Mouse (Mus musculus): ENCODE results near the gene Scarf2.

The Scarf2 gene

DNA sequence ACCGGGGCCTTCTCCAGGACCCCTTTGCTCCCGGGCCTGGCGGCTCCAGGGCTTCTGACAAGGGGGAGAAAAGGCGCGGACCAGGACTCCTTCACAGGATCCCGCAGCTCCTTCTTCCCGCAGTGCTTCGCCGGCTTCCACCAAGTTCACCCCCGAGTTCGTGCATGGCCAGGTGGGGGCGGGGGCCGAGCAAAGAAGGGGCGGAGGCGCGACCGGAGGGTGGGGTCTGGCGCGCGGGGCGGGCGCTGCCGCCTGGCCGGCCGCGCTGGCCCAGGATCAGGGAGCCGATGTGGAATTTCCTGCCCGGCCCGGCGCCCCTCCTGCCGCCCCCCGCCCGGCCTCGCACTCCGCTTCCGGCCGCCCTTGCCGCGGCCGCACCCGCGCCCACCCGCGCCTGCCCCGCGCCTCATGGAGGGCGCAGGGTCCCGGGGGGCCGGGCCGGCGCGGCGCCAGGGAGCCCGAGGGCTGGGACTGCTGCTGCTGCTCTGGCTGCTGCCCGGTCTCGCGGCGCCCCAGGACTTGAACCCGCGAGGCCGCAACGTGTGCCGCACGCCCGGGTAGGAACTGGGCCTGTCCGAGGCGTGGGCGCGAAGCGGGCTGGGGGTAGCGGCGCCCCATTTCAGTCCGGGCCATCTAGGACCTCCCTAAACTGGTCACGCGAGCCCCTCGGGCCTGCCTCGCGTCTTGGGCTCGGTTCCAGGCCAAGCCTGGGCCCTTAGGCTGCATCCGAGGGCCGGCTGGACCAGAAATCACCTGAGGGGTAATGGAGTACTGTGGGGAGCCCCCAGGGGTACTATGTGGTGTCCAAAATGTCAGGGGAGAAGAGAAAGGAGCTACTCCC lies at the start of gene Scarf2:
TSS of gene Scarf2 (plus strand) at position 312 of the 841 bp plus-strand sequence.
- peak; percentile 51 for DNase-seq

DNA sequence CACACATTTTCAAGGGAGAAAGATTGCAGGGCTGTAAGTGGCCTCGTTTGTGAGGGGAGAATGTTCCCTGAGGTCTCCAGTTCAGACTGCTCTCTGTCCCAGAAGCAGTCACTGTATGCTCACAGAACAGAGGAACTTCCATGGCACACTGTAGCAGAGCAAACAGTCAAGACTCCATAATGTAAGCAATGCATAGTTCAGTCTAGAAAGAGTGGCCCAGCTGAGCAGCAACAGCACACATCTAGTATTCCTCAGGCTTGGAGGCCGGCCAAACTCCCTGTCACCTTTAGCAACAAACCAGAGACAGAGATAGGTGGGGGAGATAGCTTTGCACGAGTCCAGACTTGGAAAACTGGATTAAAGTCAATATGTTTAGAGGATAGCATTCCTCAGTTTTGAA lies 44.1 kb upstream of the Scarf2 start:
- no peak for DNase-seq

DNA sequence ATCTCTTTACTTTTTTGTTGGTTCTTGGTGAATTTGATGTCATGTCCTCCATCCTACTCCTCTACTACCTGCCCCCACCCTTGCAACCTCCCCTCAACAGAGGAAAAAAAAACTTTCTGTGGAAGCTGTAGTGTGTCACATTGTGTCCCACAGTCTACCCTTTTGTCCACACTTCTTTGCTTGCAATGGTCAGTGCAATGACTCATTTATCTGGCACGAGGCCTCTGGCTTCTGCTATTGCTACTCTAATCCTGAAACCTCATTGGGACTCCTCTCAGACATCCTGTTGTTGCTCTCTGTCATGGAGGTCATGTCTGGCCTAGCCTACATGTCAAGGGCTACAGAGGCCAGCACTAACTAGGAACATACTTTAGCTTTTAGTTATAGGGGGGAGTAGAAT lies 43.4 kb upstream of the Scarf2 start:
- DNase-seq = no peak

DNA sequence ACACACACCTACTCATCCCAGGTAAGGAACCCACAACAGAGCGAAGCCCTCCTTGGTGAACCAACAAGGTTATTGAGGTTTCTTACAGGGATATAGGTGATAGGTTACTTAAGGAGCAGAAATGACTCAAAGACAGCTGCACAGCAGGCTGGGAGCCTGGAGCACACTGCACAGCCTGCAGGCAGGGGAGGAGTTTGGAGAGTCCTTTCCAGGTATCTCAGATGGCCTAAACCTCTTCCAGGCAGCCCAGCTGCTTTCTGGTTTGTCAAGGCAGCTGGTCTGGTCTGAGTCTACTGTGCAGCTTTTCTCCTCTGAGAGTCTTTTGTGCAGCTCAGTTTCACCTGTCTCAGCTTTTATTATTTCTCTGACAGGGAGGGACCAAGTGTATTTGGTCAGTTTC lies 39.3 kb upstream of the Scarf2 start:
- DNase-seq = no peak

DNA sequence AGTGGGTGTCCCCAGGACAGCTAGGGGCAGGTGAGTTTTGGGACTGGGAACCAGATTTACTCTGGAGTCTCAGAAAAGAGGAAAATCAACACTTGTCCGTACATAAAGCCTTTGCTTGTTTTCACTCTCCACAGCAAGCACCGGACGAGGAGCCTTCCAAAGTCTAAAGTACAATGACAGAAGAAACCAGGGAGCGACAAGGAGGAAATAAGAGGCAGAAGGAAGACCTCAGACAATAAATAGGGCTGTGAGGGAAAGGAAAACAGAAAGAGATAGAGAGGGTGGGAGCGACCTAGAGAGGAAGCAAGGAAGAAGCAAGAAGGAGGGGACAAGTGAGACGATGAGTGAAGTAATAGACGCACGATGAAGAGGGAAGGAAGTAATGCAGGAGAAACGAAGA lies 38.2 kb upstream of the Scarf2 start:
- DNase-seq = no peak

DNA sequence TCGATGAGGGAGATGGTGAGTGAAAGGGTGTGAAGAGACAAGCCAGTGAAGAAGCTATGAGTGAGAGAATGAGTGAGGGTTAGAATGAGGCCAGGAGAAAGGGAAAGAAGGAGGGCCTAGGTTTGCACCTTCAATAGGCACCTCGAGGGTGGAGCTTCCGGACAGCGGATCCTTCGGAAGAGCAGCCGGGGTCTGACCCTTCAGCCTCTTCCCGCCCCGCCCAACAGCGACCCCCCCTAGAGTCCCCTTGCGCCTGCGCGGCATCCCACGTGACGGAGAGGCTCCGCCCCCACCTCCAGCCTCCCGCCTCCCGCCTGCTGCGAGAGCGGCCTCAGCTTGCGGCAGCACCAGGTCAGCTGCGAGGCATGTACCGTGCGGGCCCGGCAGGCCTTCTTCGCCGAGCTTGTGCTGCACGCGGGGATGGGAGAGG lies 37.7 kb upstream of the Scarf2 start, which contains the start of gene Klhl22:
TSS of gene Klhl22 (plus strand) at position 275 of the 430 bp plus-strand sequence.
- peak; percentile 95 for DNase-seq

DNA sequence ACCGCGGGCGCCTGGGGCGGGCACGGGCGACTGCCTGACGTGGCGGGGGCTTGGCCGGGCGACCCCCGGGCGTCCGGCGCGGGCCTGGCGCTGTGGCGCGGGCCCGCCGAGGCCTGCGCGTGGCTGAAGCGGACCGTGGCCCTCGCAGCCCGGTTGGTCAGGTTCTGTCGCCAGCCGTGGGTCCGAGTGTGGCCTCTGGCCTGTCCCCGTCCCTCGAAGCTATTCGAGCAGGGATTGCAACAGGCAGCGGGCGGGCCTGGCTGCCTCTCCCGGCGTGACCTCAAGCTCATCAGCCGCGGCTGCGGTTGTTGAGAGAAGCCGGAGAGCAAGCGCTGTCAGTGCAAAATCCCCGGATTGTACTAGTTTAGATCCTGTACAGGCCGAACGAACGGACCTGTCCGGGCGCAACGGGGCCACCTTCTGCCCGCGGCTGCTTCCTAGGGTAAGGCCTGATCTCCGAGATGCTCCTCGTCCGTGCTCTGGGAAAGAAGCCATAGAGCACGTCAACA lies 37.2 kb upstream of the Scarf2 start:
- DNase-seq = peak; percentile 70

DNA sequence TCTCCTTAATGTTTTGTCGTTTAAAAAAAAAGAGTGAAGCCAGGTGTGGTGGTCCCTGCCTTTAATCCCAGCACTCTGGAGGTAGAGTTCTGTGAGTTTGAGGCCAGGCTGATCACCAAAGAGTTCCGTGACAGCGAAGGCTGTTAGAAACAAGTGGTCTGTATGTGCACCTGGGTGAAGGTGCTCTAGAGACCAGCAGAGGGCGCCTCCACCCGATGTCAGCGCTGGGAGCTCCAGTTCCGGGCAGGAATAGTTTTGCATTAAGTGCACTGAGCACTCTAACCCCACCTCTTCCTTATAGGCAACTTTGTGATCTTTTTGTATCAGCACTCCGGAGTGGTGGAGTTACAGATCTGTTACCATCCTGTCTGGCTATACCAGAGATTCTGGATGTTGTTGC lies 36.4 kb upstream of the Scarf2 start:
- peak; percentile 50 for DNase-seq

DNA sequence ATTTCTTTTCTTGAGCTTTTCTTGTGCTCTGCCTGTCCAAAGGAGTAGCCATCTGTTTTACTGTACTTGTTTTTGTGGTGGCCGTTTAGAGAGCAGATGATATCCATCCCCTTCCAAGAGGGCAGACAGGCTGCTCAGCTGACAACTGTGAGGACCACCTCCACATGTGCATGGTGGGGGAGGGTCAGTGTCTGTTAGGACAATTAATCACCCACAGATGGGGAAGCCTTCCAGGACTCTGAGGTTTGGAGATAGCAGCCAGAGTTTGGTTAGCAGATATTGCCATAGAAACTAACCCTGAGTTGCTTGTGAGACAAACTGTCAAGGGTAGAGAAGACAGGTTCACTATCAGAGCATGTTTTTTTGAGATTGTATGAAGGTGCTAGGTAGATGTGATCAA lies 36.0 kb upstream of the Scarf2 start:
- DNase-seq = peak; percentile 29

DNA sequence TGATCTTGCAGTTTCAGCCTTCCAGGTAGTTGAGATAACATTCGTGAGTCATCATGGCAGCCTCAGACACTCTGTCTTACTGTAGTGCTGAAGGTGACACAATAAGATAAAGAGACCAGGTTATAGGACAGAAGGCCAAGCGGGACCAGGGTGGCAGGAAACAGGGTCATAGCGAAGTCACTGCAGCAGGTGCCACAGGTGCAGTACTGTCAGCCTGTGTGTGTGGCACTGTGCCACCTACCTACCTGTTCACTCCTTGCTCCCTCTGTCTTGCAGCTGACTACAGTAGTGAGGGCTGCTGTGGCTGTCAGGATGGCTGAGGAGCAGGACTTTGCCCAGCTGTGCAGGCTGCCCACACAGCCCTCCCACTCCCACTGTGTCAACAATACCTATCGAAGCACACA lies 33.0 kb upstream of the Scarf2 start:
- no peak for DNase-seq

DNA sequence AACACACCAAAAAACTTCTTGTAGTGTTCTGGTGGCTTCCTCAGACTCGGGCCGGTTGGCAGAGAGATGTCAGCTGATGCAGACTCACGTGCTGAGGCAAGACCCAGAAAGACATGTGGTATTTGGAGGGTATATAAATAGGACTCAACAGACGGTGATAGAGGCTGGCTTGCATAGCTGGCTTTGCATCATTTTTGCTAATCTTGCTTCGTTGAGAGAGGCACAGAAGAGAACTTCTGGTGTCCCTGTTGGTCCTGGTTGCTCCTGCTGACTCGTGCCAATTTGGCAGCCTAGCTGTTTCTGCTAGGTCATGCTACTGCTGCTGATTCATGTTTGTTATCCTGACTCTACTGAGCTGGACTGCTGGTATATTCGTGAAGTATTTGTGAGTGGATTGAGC lies 28.2 kb upstream of the Scarf2 start:
- DNase-seq = no peak

DNA sequence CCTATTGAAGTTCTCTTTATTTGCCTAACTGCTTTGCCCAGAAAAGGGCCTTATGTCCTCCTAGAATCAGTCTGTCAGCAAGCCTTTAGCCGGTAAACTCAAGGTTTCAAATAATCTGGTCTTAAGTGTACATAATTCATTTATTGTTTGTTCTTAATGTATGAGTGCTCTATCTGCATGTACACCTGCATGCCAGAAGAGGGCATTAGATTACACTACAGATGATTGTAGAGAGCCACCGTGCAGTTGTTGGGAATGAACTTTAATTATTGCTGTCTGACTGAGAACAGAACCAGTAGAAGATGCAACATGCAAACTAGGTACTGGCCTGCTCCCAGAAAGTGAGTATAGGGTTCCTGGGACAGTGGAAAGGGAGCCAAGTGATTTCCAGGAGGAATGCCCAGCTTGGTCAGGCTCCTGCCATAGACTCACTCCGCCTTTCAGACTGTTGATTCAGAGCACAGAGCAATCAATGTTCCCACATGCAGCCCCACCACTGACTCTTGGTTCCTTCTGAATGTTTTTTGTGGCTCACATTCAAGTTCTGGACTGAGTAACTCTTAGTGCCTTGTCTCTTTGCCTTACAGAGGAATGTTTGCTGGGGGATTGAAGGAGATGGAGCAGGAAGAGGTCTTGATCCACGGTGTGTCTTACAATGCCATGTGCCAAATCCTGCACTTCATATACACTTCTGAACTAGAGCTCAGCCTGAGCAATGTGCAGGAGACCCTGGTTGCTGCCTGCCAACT lies 25.8 kb upstream of the Scarf2 start:
- no peak for DNase-seq

DNA sequence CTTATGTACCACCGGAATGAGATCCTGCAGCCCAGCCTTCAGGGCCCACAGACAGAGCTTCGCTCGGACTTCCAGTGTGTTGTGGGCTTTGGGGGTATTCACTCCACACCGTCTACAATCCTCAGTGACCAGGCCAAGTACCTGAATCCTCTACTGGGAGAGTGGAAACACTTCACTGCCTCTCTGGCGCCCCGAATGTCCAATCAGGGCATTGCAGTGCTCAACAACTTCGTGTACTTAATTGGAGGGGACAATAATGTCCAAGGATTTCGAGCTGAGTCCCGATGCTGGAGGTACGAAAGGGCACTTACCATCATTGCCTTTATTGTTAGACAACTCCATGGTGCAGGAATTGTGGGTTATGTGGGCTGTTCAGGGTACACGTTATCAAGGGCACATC lies 20.3 kb upstream of the Scarf2 start:
- DNase-seq = peak; percentile 65

DNA sequence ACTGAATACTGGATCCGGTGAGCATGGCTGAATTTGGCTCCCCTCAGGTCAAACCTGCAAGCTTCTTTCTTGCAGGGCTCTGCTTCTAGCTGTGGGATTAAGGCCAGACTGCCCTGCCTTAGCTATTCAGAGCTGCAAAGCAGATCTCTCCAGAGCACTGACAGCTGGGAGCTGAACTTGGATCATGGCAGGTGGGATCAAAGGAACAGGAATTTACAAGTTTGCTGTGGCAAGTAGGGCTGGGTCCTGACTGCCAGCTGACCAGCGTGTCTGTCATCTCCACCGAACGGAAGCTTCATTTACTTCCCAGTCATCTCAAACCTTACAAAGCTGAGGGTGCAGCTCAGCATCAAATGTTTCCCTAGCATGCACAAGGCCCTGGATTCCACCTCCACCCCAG lies 18.9 kb upstream of the Scarf2 start:
- peak; percentile 24 for DNase-seq

DNA sequence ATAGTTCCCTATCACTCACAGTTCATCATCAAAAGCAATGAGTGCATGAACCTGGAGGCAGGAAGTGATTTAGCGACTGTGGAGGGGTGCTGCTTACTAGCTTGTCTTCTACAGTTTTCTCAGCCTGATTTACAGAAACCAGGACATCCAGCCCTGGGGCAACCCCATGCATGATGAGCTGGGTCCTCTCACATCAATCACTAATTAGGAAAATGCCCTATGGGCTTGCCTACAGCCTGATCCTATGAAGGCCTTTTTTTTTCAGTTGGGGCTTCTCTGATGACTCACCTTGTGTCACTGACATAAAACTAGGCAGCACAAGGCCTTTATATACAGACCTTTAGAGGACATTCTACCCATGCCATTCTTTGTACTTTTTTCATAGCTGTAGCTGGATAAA lies 17.4 kb upstream of the Scarf2 start:
- DNase-seq = peak; percentile 16

DNA sequence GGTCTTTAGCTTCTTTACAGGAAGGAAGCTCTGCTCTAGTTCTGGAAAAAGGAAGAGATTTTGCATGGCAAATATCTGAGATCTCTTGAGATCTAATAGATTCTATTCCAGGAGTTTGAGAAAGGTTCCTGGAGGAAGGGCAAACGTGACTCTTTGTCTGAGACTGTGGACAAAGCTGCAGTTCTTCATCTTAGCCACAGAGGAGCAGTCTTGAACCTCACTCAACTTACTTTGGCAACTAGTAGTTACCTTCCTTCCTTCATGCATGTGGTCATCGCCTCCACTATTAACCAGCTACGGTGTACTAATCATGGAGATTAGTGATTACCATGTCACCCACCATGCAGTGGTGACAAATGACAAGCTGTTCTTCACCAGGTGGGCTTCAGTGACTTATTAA lies 11.7 kb upstream of the Scarf2 start:
- DNase-seq = no peak

DNA sequence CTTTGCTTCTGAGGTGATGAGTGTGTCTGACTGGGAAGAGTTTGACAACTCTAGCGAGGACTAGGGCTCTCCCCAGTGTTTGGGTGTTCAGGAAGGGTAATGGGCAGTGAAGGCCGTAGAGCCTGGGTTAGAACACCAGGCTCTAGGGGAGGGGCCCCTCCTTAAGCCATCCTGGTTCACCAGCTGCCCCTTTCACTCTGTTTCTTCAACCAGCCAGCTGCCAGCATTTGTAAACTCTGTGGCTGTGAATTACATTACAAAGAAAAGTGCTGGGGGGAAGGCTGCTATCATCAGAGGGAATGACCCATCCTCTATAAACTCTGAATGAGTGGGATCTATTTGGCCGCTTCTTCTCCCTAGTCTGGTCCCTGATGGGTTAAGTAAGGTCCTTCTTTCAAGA lies 4.4 kb upstream of the Scarf2 start:
- no peak for DNase-seq

DNA sequence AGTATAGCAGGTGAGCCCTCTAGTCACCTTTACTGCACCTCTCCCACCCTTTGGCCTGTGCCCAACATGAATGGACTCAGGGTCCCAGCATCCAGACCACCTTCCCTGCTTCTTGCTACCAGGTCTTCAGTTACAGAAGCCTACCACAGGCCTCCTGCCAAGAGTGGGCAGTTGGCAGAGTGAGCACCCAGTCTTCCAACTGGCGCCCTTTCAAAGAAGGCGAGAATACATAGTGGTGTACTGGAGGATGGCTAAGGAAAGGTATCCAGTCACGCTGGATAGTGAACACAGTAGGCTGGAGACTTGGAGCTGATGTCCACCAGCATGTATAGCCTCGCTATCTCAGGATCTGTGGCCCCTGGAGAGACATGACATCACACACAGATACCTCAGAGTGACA lies 3.0 kb upstream of the Scarf2 start:
- no peak for DNase-seq

DNA sequence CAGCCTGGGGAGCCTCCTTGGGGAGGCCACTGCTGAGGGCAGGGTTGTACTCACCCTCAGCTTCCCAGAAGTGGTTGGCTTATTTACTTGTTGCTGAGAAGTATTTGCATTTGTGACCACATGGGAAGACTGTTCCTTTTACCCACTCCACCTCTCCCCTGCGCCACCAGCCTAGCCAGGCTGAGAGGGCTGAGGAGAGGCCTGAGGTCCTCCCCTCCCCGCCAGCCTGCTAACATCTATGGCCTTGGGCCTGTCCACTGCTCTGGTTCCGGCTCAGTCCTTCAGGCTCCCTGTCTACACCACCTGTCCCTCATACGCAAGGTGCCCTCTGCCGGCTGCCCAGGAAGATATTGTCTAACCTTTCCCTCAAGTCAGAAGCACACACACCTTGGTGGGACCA lies 1.4 kb upstream of the Scarf2 start:
- no peak for DNase-seq

DNA sequence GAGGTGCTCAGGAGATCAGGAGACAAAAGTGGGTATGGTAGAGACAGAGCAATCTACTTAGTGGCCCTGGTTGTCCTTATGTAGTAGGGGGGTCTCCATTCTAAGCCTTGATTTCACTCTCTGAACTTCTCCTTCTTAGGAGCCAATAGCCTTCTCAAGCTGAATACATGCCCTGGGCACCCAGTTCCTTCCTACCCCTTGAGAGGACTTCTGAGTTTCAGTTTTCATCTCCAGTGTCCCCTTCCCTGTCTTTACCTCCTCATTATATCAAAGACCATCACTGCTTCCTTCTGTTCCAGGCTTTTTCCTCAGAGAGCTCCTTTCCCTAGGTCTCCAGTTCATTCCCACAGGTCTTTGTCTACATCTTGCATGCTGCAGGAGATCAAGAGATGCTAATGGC lies 563 bp upstream of the Scarf2 start:
- DNase-seq = no peak

DNA sequence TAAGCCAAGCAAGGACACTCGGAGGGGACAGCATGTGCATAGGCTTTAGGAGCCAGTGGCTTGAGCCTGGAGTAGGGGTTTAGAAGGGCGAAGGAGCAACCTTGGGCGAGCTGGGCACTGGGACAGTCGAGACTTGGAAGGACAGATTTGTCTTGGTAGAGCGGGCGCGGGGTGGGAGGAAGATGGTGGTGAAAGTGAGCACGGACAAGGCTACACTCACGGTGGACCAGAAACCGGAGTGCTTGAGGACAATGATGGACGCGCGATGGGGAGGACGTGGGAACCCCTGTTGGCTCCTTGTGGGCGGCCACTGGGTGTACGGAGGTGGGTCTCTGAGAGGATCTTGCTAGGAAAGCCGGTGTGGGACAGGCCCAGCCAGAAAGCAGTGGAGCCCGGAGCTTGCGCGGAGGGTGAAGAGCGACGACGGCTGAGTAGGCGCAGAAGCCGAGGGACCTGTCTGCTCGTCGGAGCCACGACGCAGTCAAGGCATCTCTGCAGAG lies 780 bp downstream of the Scarf2 start:
- peak; percentile 39 for DNase-seq

DNA sequence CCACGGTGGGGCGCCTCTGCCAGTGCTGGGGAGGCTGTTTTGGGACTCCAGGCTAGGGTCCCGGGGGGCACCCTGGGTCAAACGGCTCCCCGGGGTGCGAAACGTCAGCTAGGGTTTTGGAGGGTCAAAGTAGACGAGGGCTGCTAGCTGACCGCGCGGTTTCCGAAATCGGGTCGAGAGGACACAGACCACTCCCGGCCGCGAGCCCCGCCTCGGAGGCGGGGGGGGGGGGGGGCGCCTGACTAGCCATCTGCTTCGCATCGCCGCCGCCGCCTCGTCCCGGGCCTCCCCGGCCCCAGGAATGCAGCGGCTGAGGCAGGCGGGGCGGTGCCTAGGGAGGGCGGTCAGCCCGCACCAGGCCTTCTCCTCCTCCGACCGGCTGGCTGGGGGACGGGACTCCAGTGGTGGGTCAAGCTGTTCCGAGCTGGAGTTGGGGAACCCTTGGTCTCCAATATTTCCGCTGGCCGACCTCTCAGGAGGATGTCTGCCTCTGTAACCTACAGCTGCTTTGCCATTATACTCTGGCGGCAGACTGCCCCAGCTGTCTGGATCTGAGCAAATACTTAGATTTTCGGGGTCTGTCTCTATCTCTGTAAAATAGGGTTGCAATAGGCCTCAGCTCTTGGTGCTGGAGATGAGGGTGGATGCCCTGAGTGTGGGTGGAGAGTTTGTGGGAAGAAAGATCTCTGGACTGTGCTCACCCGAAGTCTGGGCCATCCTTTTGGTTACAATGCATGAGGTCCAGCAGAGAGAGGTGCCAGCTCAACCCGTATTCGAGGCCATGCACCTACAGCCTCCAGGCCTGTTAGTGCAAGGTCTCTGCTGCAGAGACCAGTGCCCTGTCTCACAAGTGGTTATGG lies 1.5 kb downstream of the Scarf2 start:
- DNase-seq = peak; percentile 63

DNA sequence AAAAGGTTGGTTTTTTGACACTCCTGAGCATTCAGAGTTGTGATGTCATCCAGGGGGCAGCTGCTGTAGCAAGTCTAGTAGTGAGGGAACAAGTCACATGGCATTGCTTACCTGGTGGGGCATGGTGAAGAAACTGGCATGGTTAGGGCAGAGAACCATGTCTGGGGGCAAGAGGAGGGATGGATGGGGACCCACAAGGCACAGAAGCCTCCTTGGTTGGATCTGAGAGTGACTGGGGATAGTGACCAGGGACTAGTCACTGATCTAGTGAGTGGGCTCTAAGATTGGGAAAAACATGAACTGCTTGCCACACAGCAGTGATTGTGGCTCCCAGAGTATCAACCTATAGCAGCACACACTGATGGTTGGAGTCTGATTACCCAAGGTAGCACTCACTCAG lies 2.5 kb downstream of the Scarf2 start:
- no peak for DNase-seq

All from retina, postnatal 1 day (tissue).